Mouse (Mus musculus) Patski (cell line): ENCODE measurements around the gene Mdm4. TPM values are rescaled to one million over a fixed set of nuclear protein-coding genes. Genes with fewer than 3 reads are reported as not detected.

Experiments used
- ATAC-seq: fragments of 100-300 bp; one replicate; pipeline ENCODE4 v1.8.0; 2021
- CTCF ChIA-PET: fragments of 350-600 bp; sonication (Branson Sonifier 250); formaldehyde crosslinking; loops from one replicate; lab custom pipeline; 2022; ENCODE audit warnings: inconsistent platforms; lab: Charles Lee
- POLR2A ChIA-PET: fragments of 350-600 bp; sonication (Branson Sonifier 250); formaldehyde crosslinking; loops from one replicate; lab custom pipeline; 2022; ENCODE audit warnings: antibody characterized with exemption, inconsistent platforms; lab: Charles Lee
- DNase-seq: peaks from one replicate; pipeline ENCODE4 v3.0.0-alpha.2; 2011; ENCODE audit warnings: low read depth, low spot score
- H3K27me3 ChIP-seq: fragments of 371-371 bp; one replicate; pipeline ENCODE4 v1.5.1; 2021
- CTCF ChIP-seq: fragments of 100-300 bp; IDR thresholded peaks from one replicate; pipeline ENCODE4 v1.5.1; 2021
- in situ Hi-C: fragments of 300-500 bp; cut with MboI; formaldehyde crosslinking; loops from 3 replicates; pipeline ENCODE4 v1.11.1; 2018; ENCODE audit warnings: low pct_unique_long_range_greater_than_20kb, mixed read lengths
- polyA plus RNA-seq: library from polyadenylated mRNA; unstranded; gene quantifications from one replicate; pipeline ENCODE4 v1.2.3, GENCODE M21; 2021

Mdm4 gene
- polyA plus RNA-seq, 1 experiment from 2014 or later, result 59.2 TPM

GRCm38 (mm10) chr1:133054326-133054725, 24.0 kb upstream of the Mdm4 start:
- ChIA-PET CTCF (interaction anchor here (1.5 kb wide), 1 partner anchor 33 kb away, joined by 3 read pairs; no protein-coding TSS in a partner anchor), POLR2A (interaction anchor here (0.7 to 0.8 kb wide), 2 partner anchors 14 to 77 kb away, joined by 3 to 5 read pairs; no protein-coding TSS in a partner anchor)
- no peak for TF ChIP-seq CTCF
- DNase-seq (no peak), ATAC-seq (no peak)
- in situ Hi-C loops, result no loop called here
- H3K27me3 ChIP-seq, result no peaks in the 10 kb centered on the region

GRCm38 (mm10) chr1:133053034-133053433, 22.7 kb upstream of the Mdm4 start:
- no peak for DNase-seq
- CTCF ChIA-PET, result no interaction called here
- in situ Hi-C loops, result no loop called here

GRCm38 (mm10) chr1:133051829-133052228, 21.5 kb upstream of the Mdm4 start:
- no peak for ATAC-seq
- no peak for DNase-seq
- CTCF ChIA-PET, result interaction anchor here (1.2 kb wide), 1 partner anchor 12 kb away, joined by 3 read pairs; no protein-coding TSS in a partner anchor
- in situ Hi-C loops, result no loop called here
- H3K27me3 ChIP-seq, result no peaks in the 10 kb centered on the region
- no peak for TF ChIP-seq CTCF
- POLR2A ChIA-PET, result no interaction called here

More at GRCm38 (mm10) chr1:133053034-133053433, 22.7 kb upstream of the Mdm4 start:
- no peaks in the 10 kb centered on the region for H3K27me3 ChIP-seq
- POLR2A ChIA-PET, result no interaction called here
- ATAC-seq, result no peak
- TF ChIP-seq CTCF, result no peak

GRCm38 (mm10) chr1:133050001-133050431, 19.7 kb upstream of the Mdm4 start:
- in situ Hi-C loops, result no loop called here
- POLR2A ChIA-PET, result no interaction called here
- H3K27me3 ChIP-seq, result no peaks in the 10 kb centered on the region
- TF ChIP-seq CTCF, result no peak
- CTCF ChIA-PET, result no interaction called here
- no peak for DNase-seq
- ATAC-seq, result no peak

- CTCF ChIA-PET, result interaction anchor here (1.0 kb wide), 1 partner anchor 13 kb away, joined by 4 read pairs; no protein-coding TSS in a partner anchor
- no peaks in the 10 kb centered on the region for H3K27me3 ChIP-seq
- in situ Hi-C loops, result loop anchor here (10.0 to 25.0 kb wide), 2 partner anchors 306 to 564 kb away; partner anchors contain the start of genes Ren1 and Snrpe
- no peak for ATAC-seq
- POLR2A ChIA-PET, result interaction anchor here (0.8 kb wide), 1 partner anchor 14 kb away, joined by 3 read pairs; no protein-coding TSS in a partner anchor
- no peak for DNase-seq
- no peak for TF ChIP-seq CTCF
Observed at GRCm38 (mm10) chr1:133048690-133049089, 18.3 kb upstream of the Mdm4 start.

GRCm38 (mm10) chr1:133047575-133047974, 17.2 kb upstream of the Mdm4 start:
- ATAC-seq (no peak), DNase-seq (no peak)
- POLR2A ChIA-PET, result interaction anchor here (0.6 to 1.1 kb wide), 2 partner anchors 34 to 38 kb away, joined by 3 to 4 read pairs; no protein-coding TSS in a partner anchor
- H3K27me3 ChIP-seq, result no peaks in the 10 kb centered on the region
- no peak for TF ChIP-seq CTCF
- in situ Hi-C loops, result loop anchor here (10.0 to 25.0 kb wide), 2 partner anchors 307 to 565 kb away; partner anchors contain the start of genes Ren1 and Snrpe
- CTCF ChIA-PET, result no interaction called here

GRCm38 (mm10) chr1:133046441-133046931, 16.1 kb upstream of the Mdm4 start:
- H3K27me3 ChIP-seq, result no peaks in the 10 kb centered on the region
- DNase-seq, result no peak
- in situ Hi-C loops, result loop anchor here (10.0 to 25.0 kb wide), 2 partner anchors 308 to 566 kb away; partner anchors contain the start of genes Ren1 and Snrpe
- peak; percentile 48 for ATAC-seq
- TF ChIP-seq CTCF, result no peak
- ChIA-PET POLR2A (interaction anchor here (1.1 to 1.5 kb wide), 2 partner anchors 37 to 87 kb away, joined by 3 to 6 read pairs; no protein-coding TSS in a partner anchor), CTCF (interaction anchor here (3.6 kb wide), 1 partner anchor 41 kb away, joined by 10 read pairs; no protein-coding TSS in a partner anchor)

GRCm38 (mm10) chr1:133045861-133046440, 15.6 kb upstream of the Mdm4 start:
- no peak for DNase-seq
- CTCF ChIA-PET, result interaction anchor here (1.3 to 3.6 kb wide), 3 partner anchors 42 to 55 kb away, joined by 3 to 10 read pairs (median 6); no protein-coding TSS in a partner anchor
- H3K27me3 ChIP-seq, result no peaks in the 10 kb centered on the region
- in situ Hi-C loops, result loop anchor here (10.0 to 25.0 kb wide), 2 partner anchors 309 to 566 kb away; partner anchors contain the start of genes Ren1 and Snrpe
- peak; percentile 80 for ATAC-seq
- POLR2A ChIA-PET, result interaction anchor here (1.5 kb wide), 1 partner anchor 88 kb away, joined by 6 read pairs; no protein-coding TSS in a partner anchor
- TF ChIP-seq CTCF, result no peak

GRCm38 (mm10) chr1:133045011-133045860, 14.9 kb upstream of the Mdm4 start, which contains the start of gene Pik3c2b:
Gene Pik3c2b (plus strand): TSS chr1:133045667.
- CTCF ChIA-PET, result interaction anchor here (0.9 to 3.6 kb wide), 5 partner anchors 10 to 56 kb away, joined by 3 to 10 read pairs (median 3); no protein-coding TSS in a partner anchor
- in situ Hi-C loops, result loop anchor here (10.0 to 25.0 kb wide), 2 partner anchors 310 to 567 kb away; partner anchors contain the start of genes Ren1 and Snrpe
- POLR2A ChIA-PET, result interaction anchor here (1.5 kb wide), 1 partner anchor 89 kb away, joined by 6 read pairs; no protein-coding TSS in a partner anchor
- no peak for DNase-seq
- no peak for TF ChIP-seq CTCF
- no peak for ATAC-seq
- no peaks in the 10 kb centered on the region for H3K27me3 ChIP-seq
